Mouse (Mus musculus): ENCODE results near the gene Rps5.

DNA sequence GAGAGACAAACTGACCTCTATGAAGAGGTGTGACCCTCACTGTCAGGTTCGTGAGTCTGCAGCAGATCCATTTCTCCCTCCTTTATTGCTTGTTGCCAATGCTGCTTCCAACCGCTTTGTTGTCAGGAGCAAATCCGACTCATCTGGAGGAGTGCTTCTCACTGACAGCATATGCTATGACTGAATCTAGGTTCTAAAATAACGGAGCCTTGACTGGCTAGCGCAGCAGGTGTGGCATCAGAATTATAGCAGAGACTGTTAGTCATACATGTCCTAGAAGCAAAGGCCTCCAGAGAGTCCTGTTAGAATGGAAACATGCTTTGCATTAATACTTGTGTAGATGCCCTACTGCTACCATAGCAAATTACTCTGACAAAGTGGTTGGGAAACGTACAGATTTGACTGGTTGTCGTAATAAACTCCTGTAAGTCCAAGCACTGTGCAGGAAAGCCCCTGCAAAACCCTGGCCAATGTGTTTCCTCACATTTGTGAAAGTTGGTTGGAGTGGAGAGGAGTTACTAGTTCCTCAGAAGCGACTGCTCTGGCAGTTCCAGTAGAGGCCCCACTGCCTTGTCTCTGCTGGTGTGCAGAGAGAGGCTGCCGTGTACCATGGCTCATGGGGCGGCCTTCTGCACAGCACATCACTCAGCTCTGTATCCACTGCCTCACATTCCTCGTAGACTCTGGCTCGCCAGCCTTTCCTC lies 35.4 kb upstream of the Rps5 start:
- no peak for TF ChIP-seq CTCF (IDR thresholded peaks at IDR 0.05; ENCODE audit: extremely low read depth, insufficient read length, insufficient replicate concordance, low read depth, low read length)
- TF ChIP-seq POLR2A (IDR thresholded peaks at IDR 0.05; ENCODE audit: low read depth, low read length), result no peak
